9 mouse cellular contexts compared by ENCODE assay signal in genomic region chr6:128145765-128146164, GRCm38 (mm10). TPM values are rescaled to one million over a fixed set of nuclear protein-coding genes. Genes with fewer than 3 reads are reported as not detected.
A peak's percentile ranks its signal among the peaks of the same experiment; 100 is the strongest.
DNase-seq lines count a peak whose midpoint lies in the region; ATAC-seq and TF ChIP-seq lines count a peak whose summit lies in the region.
"Had no signal": no experiment of that assay in that cellular context is flagged by ENCODE, and none has a peak within 500 bp of the region (broad histone marks: within the 10 kb centered on the region; RNA-seq: fewer than 3 reads in every experiment).

No protein-coding gene starts in this region.

- intact Hi-C loops in left cerebral cortex, postnatal 36 days (cut with DNase I): loop anchor here (2.0 kb wide), 2 partner anchors 111 to 175 kb away; no protein-coding TSS in a partner anchor

- H3K27ac ChIP-seq in thymus, adult 2 months (ENCODE audit: control insufficient read depth, insufficient read depth, low read length): no peak overlapping the region
- H3K27ac ChIP-seq: liver, embryonic 13.5 days had no signal

- H3K27me3 ChIP-seq in thymus, adult 2 months (ENCODE audit: control insufficient read depth, insufficient read depth, low read length): no peaks in the 10 kb centered on the region

- no peak overlapping the region for H3K4me3 ChIP-seq in thymus, adult 2 months (ENCODE audit: control insufficient read depth, insufficient read depth, low read length)
- H3K4me3 ChIP-seq: liver, embryonic 13.5 days had no signal

- peak; percentile 60; the same call in 1 of the 2 replicates for ATAC-seq in frontal cortex, adult (ENCODE audit: low TSS enrichment)

- no peak for TF ChIP-seq POLR2A in thymus, adult 2 months (IDR thresholded peaks at IDR 0.05; ENCODE audit: control insufficient read depth, extremely low read depth, insufficient read depth, low read length, poor library complexity)

- 66% methylated on average over 6 of the region's 6 CpGs for WGBS in thymus, adult 2 months

- peaks cover 6% of the 10 kb centered on the region for H3K4me1 ChIP-seq in thymus, adult 2 months (replicated peaks; ENCODE audit: control insufficient read depth, insufficient read depth, low read length)

- TF ChIP-seq CTCF in thymus, adult 2 months (IDR thresholded peaks at IDR 0.05; ENCODE audit: borderline replicate concordance, control insufficient read depth, extremely low read depth, insufficient read depth, low read length, poor library complexity): no peak

- H3K36me3 ChIP-seq in thymus, adult 2 months (ENCODE audit: control insufficient read depth, insufficient read depth, low read length): no peaks in the 10 kb centered on the region
- H3K36me3 ChIP-seq: liver, embryonic 13.5 days had no signal

- DNase-seq in gastrocnemius, postnatal 10 days: peak; percentile 35
- no peak for DNase-seq in gastrocnemius, adult 8-10 months (ENCODE audit: low spot score in 2 of 2)
- peak; percentile 8 for DNase-seq in thymus, adult 2 months
- no peak for DNase-seq in thymus, adult 18-20 months
- peak; percentile 35 to 62 for DNase-seq in left cerebral cortex, postnatal 36 days (ENCODE audit: low spot score in 2 of 2)
- DNase-seq in spleen, adult 12 weeks (ENCODE audit: low spot score): no peak
- no peak for DNase-seq in ovary, postnatal 14 days (ENCODE audit: low spot score)
- DNase-seq: liver, embryonic 13.5 days had no signal

RNA-seq across cellular contexts. Expression of gene Tspan9, which starts 2.4 kb away (rescaled TPM):
- total RNA-seq in gastrocnemius, postnatal 10 days (2021): 100 to 1,000 TPM; 109 to 119 TPM
- total RNA-seq in gastrocnemius, adult 8-10 months (2022): 10 to 100 TPM; 27.4 to 36.6 (median 31.5) TPM
- polyA plus RNA-seq in thymus, adult 2 months (2012; rRNA removed): 33.3 and 36.7 TPM in 2 replicates
- total RNA-seq in left cerebral cortex, postnatal 36 days (2021): 10 to 100 TPM; 47.5 to 62.9 TPM

Comparison
In these comparisons a context has a peak if more than half of its experiments do, and no peak if none do; other contexts are left out.
1. DNase-seq: peak in gastrocnemius, postnatal 10 days (single experiment), thymus, adult 2 months (single experiment) and left cerebral cortex, postnatal 36 days (2 of 2); none in gastrocnemius, adult 8-10 months (0 of 2), thymus, adult 18-20 months (0 of 2), spleen, adult 12 weeks (single experiment) and ovary, postnatal 14 days (single experiment).